Mouse (Mus musculus): ENCODE data around the gene Rapgefl1. TPM values are rescaled to one million over a fixed set of nuclear protein-coding genes. Genes with fewer than 3 reads are reported as not detected.
A peak's percentile ranks its signal among the peaks of the same experiment; 100 is the strongest.

Rapgefl1 gene
- polyA plus RNA-seq, 1 experiment from 2014 or later, result 12.9 TPM

GRCm38 (mm10) chr11:98863751-98864429 lies 27.3 kb downstream of the Rapgefl1 start:
- under 1% methylated on average over 38 of the region's 39 CpGs for WGBS
- peak overlapping the region; percentile 73 for H3K9ac ChIP-seq
- ATAC-seq (ENCODE audit: low FRiP score), result peak; percentile 67
- no peaks in the 10 kb centered on the region for H3K9me3 ChIP-seq (ENCODE audit: control insufficient read depth, low read length)
- no peaks in the 10 kb centered on the region for H3K27me3 ChIP-seq (ENCODE audit: control insufficient read depth, insufficient read depth, low read length)
- H3K4me1 ChIP-seq (replicated peaks; ENCODE audit: control insufficient read depth, insufficient read depth, low read length), result peaks cover 14% of the 10 kb centered on the region; the same call in 1 of the 2 replicates
- peak overlapping the region; percentile 57 for H3K4me2 ChIP-seq (replicated peaks)
- DNase-seq (ENCODE audit: low spot score), result peak; percentile 67
- peak overlapping the region; percentile 95 for H3K27ac ChIP-seq
- peak overlapping the region; percentile 62 for H3K4me3 ChIP-seq (replicated peaks; ENCODE audit: low read length)
- H3K36me3 ChIP-seq (replicated peaks; ENCODE audit: control insufficient read depth, insufficient read depth), result peaks cover 23% of the 10 kb centered on the region

GRCm38 (mm10) chr11:98867293-98867692 lies 30.7 kb downstream of the Rapgefl1 start:
- DNase-seq (ENCODE audit: low spot score), result peak; percentile 40
- H3K36me3 ChIP-seq (replicated peaks; ENCODE audit: control insufficient read depth, insufficient read depth), result peaks cover 34% of the 10 kb centered on the region
- 0 out of 2 replicates have a peak overlapping the region, but pooled peaks have one; percentile 47 for H3K27ac ChIP-seq
- H3K4me1 ChIP-seq (replicated peaks; ENCODE audit: control insufficient read depth, insufficient read depth, low read length), result peaks cover 14% of the 10 kb centered on the region; the same call in 1 of the 2 replicates
- no peak overlapping the region for H3K4me3 ChIP-seq (replicated peaks; ENCODE audit: low read length)
- H3K9me3 ChIP-seq (ENCODE audit: control insufficient read depth, low read length), result no peaks in the 10 kb centered on the region
- H3K9ac ChIP-seq, result no peak overlapping the region
- no peaks in the 10 kb centered on the region for H3K27me3 ChIP-seq (ENCODE audit: control insufficient read depth, insufficient read depth, low read length)
- no peak overlapping the region for H3K4me2 ChIP-seq (replicated peaks)
- ATAC-seq (ENCODE audit: low FRiP score), result peak; percentile 21; the same call in 1 of the 2 replicates
- 31% methylated on average over 12 of the region's 12 CpGs for WGBS

- no peak overlapping the region for H3K4me2 ChIP-seq (replicated peaks)
- ATAC-seq (ENCODE audit: low FRiP score) (no peak), DNase-seq (ENCODE audit: low spot score) (no peak)
- peaks cover 4% of the 10 kb centered on the region; the same call in 1 of the 2 replicates for H3K4me1 ChIP-seq (replicated peaks; ENCODE audit: control insufficient read depth, insufficient read depth, low read length)
- no peaks in the 10 kb centered on the region for H3K27me3 ChIP-seq (ENCODE audit: control insufficient read depth, insufficient read depth, low read length)
- no peak overlapping the region for H3K27ac ChIP-seq
- peaks cover 34% of the 10 kb centered on the region for H3K36me3 ChIP-seq (replicated peaks; ENCODE audit: control insufficient read depth, insufficient read depth)
- WGBS, result 94% methylated on average over 8 of the region's 8 CpGs
- H3K4me3 ChIP-seq (replicated peaks; ENCODE audit: low read length), result no peak overlapping the region
- H3K9me3 ChIP-seq (ENCODE audit: control insufficient read depth, low read length), result no peaks in the 10 kb centered on the region
- no peak overlapping the region for H3K9ac ChIP-seq
Observed at GRCm38 (mm10) chr11:98869906-98870305, 33.3 kb downstream of the Rapgefl1 start.

GRCm38 (mm10) chr11:98870791-98871190 lies 34.2 kb downstream of the Rapgefl1 start:
- 83% methylated on average over 5 of the region's 5 CpGs for WGBS
- Histone ChIP-seq H3K27ac (no peak overlapping the region), H3K36me3 (replicated peaks; ENCODE audit: control insufficient read depth, insufficient read depth) (peaks cover 34% of the 10 kb centered on the region), H3K9ac (no peak overlapping the region), H3K4me1 (replicated peaks; ENCODE audit: control insufficient read depth, insufficient read depth, low read length) (peaks cover 3% of the 10 kb centered on the region; the same call in 1 of the 2 replicates), H3K4me2 (replicated peaks) (no peak overlapping the region), H3K4me3 (replicated peaks; ENCODE audit: low read length) (no peak overlapping the region), H3K27me3 (ENCODE audit: control insufficient read depth, insufficient read depth, low read length) (no peaks in the 10 kb centered on the region), H3K9me3 (ENCODE audit: control insufficient read depth, low read length) (no peaks in the 10 kb centered on the region)
- DNase-seq (ENCODE audit: low spot score) (no peak), ATAC-seq (ENCODE audit: low FRiP score) (no peak)

GRCm38 (mm10) chr11:98871416-98871815 lies 34.8 kb downstream of the Rapgefl1 start:
- no peak overlapping the region for H3K4me2 ChIP-seq (replicated peaks)
- H3K27ac ChIP-seq, result no peak overlapping the region
- H3K4me1 ChIP-seq (replicated peaks; ENCODE audit: control insufficient read depth, insufficient read depth, low read length), result peaks cover 3% of the 10 kb centered on the region; the same call in 1 of the 2 replicates
- no peaks in the 10 kb centered on the region for H3K27me3 ChIP-seq (ENCODE audit: control insufficient read depth, insufficient read depth, low read length)
- WGBS, result 71% methylated on average over 4 of the region's 4 CpGs
- H3K9ac ChIP-seq, result peak overlapping the region; percentile 20
- H3K9me3 ChIP-seq (ENCODE audit: control insufficient read depth, low read length), result no peaks in the 10 kb centered on the region
- peaks cover 33% of the 10 kb centered on the region for H3K36me3 ChIP-seq (replicated peaks; ENCODE audit: control insufficient read depth, insufficient read depth)
- no peak for DNase-seq (ENCODE audit: low spot score)
- ATAC-seq (ENCODE audit: low FRiP score), result no peak
- H3K4me3 ChIP-seq (replicated peaks; ENCODE audit: low read length), result no peak overlapping the region

- WGBS, result 78% methylated on average over 4 of the region's 4 CpGs
- no peaks in the 10 kb centered on the region for H3K27me3 ChIP-seq (ENCODE audit: control insufficient read depth, insufficient read depth, low read length)
- peaks cover 3% of the 10 kb centered on the region; the same call in 1 of the 2 replicates for H3K4me1 ChIP-seq (replicated peaks; ENCODE audit: control insufficient read depth, insufficient read depth, low read length)
- H3K27ac ChIP-seq, result no peak overlapping the region
- DNase-seq (ENCODE audit: low spot score) (no peak), ATAC-seq (ENCODE audit: low FRiP score) (no peak)
- peaks cover 29% of the 10 kb centered on the region for H3K36me3 ChIP-seq (replicated peaks; ENCODE audit: control insufficient read depth, insufficient read depth)
- no peak overlapping the region for H3K4me2 ChIP-seq (replicated peaks)
- H3K9me3 ChIP-seq (ENCODE audit: control insufficient read depth, low read length), result no peaks in the 10 kb centered on the region
- peak overlapping the region; percentile 20 for H3K9ac ChIP-seq
- no peak overlapping the region for H3K4me3 ChIP-seq (replicated peaks; ENCODE audit: low read length)
Observed at GRCm38 (mm10) chr11:98872040-98872439, 35.5 kb downstream of the Rapgefl1 start.

- no peak for DNase-seq (ENCODE audit: low spot score)
- no peaks in the 10 kb centered on the region for H3K4me1 ChIP-seq (replicated peaks; ENCODE audit: control insufficient read depth, insufficient read depth, low read length)
- H3K27ac ChIP-seq, result no peak overlapping the region
- H3K4me3 ChIP-seq (replicated peaks; ENCODE audit: low read length), result no peak overlapping the region
- ATAC-seq (ENCODE audit: low FRiP score), result no peak
- no peak overlapping the region for H3K9ac ChIP-seq
- 96% methylated on average over 9 of the region's 9 CpGs for WGBS
- no peaks in the 10 kb centered on the region for H3K27me3 ChIP-seq (ENCODE audit: control insufficient read depth, insufficient read depth, low read length)
- H3K9me3 ChIP-seq (ENCODE audit: control insufficient read depth, low read length), result no peaks in the 10 kb centered on the region
- no peak overlapping the region for H3K4me2 ChIP-seq (replicated peaks)
- peaks cover 11% of the 10 kb centered on the region for H3K36me3 ChIP-seq (replicated peaks; ENCODE audit: control insufficient read depth, insufficient read depth)
Observed at GRCm38 (mm10) chr11:98873900-98874299, 37.3 kb downstream of the Rapgefl1 start.

GRCm38 (mm10) chr11:98877001-98877400 lies 40.4 kb downstream of the Rapgefl1 start:
- no peak for DNase-seq (ENCODE audit: low spot score)
- no peaks in the 10 kb centered on the region for H3K27me3 ChIP-seq (ENCODE audit: control insufficient read depth, insufficient read depth, low read length)
- no peak overlapping the region for H3K27ac ChIP-seq
- no peaks in the 10 kb centered on the region for H3K9me3 ChIP-seq (ENCODE audit: control insufficient read depth, low read length)
- no peaks in the 10 kb centered on the region for H3K4me1 ChIP-seq (replicated peaks; ENCODE audit: control insufficient read depth, insufficient read depth, low read length)
- WGBS, result 64% methylated on average over 9 of the region's 9 CpGs
- H3K9ac ChIP-seq, result no peak overlapping the region
- H3K4me3 ChIP-seq (replicated peaks; ENCODE audit: low read length), result no peak overlapping the region
- H3K36me3 ChIP-seq (replicated peaks; ENCODE audit: control insufficient read depth, insufficient read depth), result no peaks in the 10 kb centered on the region; the same call in none of the 2 replicates
- no peak overlapping the region for H3K4me2 ChIP-seq (replicated peaks)
- no peak for ATAC-seq (ENCODE audit: low FRiP score)

- no peak overlapping the region for H3K4me3 ChIP-seq (replicated peaks; ENCODE audit: low read length)
- no peaks in the 10 kb centered on the region for H3K27me3 ChIP-seq (ENCODE audit: control insufficient read depth, insufficient read depth, low read length)
- H3K4me1 ChIP-seq (replicated peaks; ENCODE audit: control insufficient read depth, insufficient read depth, low read length), result no peaks in the 10 kb centered on the region
- ATAC-seq (ENCODE audit: low FRiP score) (no peak), DNase-seq (ENCODE audit: low spot score) (no peak)
- no peaks in the 10 kb centered on the region for H3K9me3 ChIP-seq (ENCODE audit: control insufficient read depth, low read length)
- 94% methylated on average over 3 of the region's 3 CpGs for WGBS
- no peak overlapping the region for H3K9ac ChIP-seq
- H3K27ac ChIP-seq, result no peak overlapping the region
- H3K4me2 ChIP-seq (replicated peaks), result no peak overlapping the region
- H3K36me3 ChIP-seq (replicated peaks; ENCODE audit: control insufficient read depth, insufficient read depth), result peaks cover 83% of the 10 kb centered on the region
Observed at GRCm38 (mm10) chr11:98887703-98888102, 51.1 kb downstream of the Rapgefl1 start.

Data from hindbrain, embryonic 14.5 days (tissue).